Mouse (Mus musculus): ENCODE data around the gene Camkk1.

- TF ChIP-seq CTCF (IDR thresholded peaks at IDR 0.05; ENCODE audit: extremely low read depth, insufficient read depth, insufficient read length, insufficient replicate concordance) (no peak), POLR2A (IDR thresholded peaks at IDR 0.05; ENCODE audit: low read depth, low read length) (no peak)
Observed at GRCm38 (mm10) chr11:73077211-73077720, 58.5 kb downstream of the Camkk1 start.

Data from spleen, adult 2 months (tissue).